Mouse (Mus musculus) myocyte (in vitro differentiated cells): ENCODE data around the gene Ubc. TPM values are rescaled to one million over a fixed set of nuclear protein-coding genes. Genes with fewer than 3 reads are reported as not detected.
"Not testable (repeated sequence)": the region's sequence is repeated elsewhere in the genome, so short reads cannot be mapped to it uniquely, and the experiment has no call there.

Experiments
- H3K27me3 ChIP-seq: one replicate; pipeline ENCODE4 v1.6.1; 2011; ENCODE audit not compliant: control insufficient read depth, insufficient read depth, insufficient read length
- H3K36me3 ChIP-seq: one replicate; pipeline ENCODE4 v1.6.1; 2011; ENCODE audit not compliant: control insufficient read depth, insufficient read depth
- H3K4me2 ChIP-seq: one replicate; pipeline ENCODE4 v1.6.1; 2011; ENCODE audit warnings: low read depth, control low read depth
- H3K4me3 ChIP-seq: one replicate; pipeline ENCODE4 v1.5.1; 2011; ENCODE audit warnings: mild to moderate bottlenecking, control low read depth, moderate library complexity
- H3K79me2 ChIP-seq: one replicate; pipeline ENCODE4 v1.6.1; 2011; ENCODE audit not compliant: control insufficient read depth, insufficient read depth
- H3ac ChIP-seq: one replicate; pipeline ENCODE4 v1.6.1; 2011; ENCODE audit not compliant: control insufficient read depth, insufficient read length
- CEBPB ChIP-seq: IDR thresholded peaks from 2 replicates; pipeline ENCODE4 v1.6.1; 2011; ENCODE audit warnings: mild to moderate bottlenecking, moderate library complexity; ENCODE audit not compliant: poor library complexity, insufficient read depth, severe bottlenecking
- E2F4 ChIP-seq: IDR thresholded peaks from one replicate; pipeline ENCODE4 v1.6.1; 2011; ENCODE audit warnings: mild to moderate bottlenecking, control low read depth, moderate library complexity; ENCODE audit not compliant: insufficient read depth
- MAX ChIP-seq: IDR thresholded peaks from one replicate; pipeline ENCODE4 v1.6.1; 2011; ENCODE audit warnings: low read depth, mild to moderate bottlenecking, control low read depth
- MYOD1 ChIP-seq, 3 experiments: IDR thresholded peaks; one replicate each; pipeline ENCODE4 v1.6.1; 2011; ENCODE audit warnings: control low read depth in 2 of 3, low read depth in 2 of 3, mild to moderate bottlenecking in 2 of 3, moderate library complexity in 1 of 3; ENCODE audit not compliant: insufficient read length in 2 of 3, control insufficient read depth in 1 of 3
- MYOG ChIP-seq, 3 experiments: IDR thresholded peaks; one replicate each; pipeline ENCODE4 v1.6.1; 2011; ENCODE audit warnings: control low read depth in 2 of 3, low read depth in 2 of 3, mild to moderate bottlenecking in 2 of 3; ENCODE audit not compliant: insufficient read length in 2 of 3, control insufficient read depth in 1 of 3, insufficient read depth in 1 of 3
- POLR2A ChIP-seq: IDR thresholded peaks from one replicate; pipeline ENCODE4 v1.6.1; 2011; ENCODE audit warnings: low read depth, mild to moderate bottlenecking, control low read depth, moderate library complexity; ENCODE audit not compliant: insufficient read length
- POLR2AphosphoS2 ChIP-seq: IDR thresholded peaks from one replicate; pipeline ENCODE4 v1.6.1; 2011; ENCODE audit warnings: low read depth, control low read depth; ENCODE audit not compliant: insufficient read length
- REST ChIP-seq: IDR thresholded peaks from one replicate; pipeline ENCODE4 v1.6.1; 2011; ENCODE audit warnings: mild to moderate bottlenecking, control low read depth, moderate library complexity; ENCODE audit not compliant: insufficient read depth, insufficient read length
- SRF ChIP-seq: IDR thresholded peaks from one replicate; pipeline ENCODE4 v1.6.1; 2011; ENCODE audit warnings: low read depth; ENCODE audit not compliant: control insufficient read depth, insufficient read length
- TCF12 ChIP-seq: IDR thresholded peaks from one replicate; pipeline ENCODE4 v1.6.1; 2011; ENCODE audit warnings: mild to moderate bottlenecking, control low read depth; ENCODE audit not compliant: poor library complexity, insufficient read depth, severe bottlenecking
- TCF3 ChIP-seq: IDR thresholded peaks from one replicate; pipeline ENCODE4 v1.6.1; 2011; ENCODE audit warnings: low read depth, control low read depth; ENCODE audit not compliant: insufficient read length
- USF1 ChIP-seq: IDR thresholded peaks from one replicate; pipeline ENCODE4 v1.6.1; 2011; ENCODE audit warnings: low read depth, mild to moderate bottlenecking, control low read depth, moderate library complexity
- polyA plus RNA-seq: library from polyadenylated mRNA; unstranded; fragments of >200 nt; fragmentation: generic; extraction: Trizol; gene quantifications from one replicate; pipeline ENCODE4 v1.2.1, GENCODE M21; 2012; ENCODE audit warnings: missing spikeins

Ubc gene
- 878 TPM for polyA plus RNA-seq

GRCm38 (mm10) chr5:125389579-125390441 lies at the start of gene Ubc:
Gene Ubc, minus strand, starts transcription at chr5:125390202.
- Histone ChIP-seq H3K4me3 (peak within 1 kb of the TSS; percentile 100), H3K36me3 (peaks cover 22% of the 10 kb centered on the region), H3ac (peak within 1 kb of the TSS; percentile 93), H3K27me3 (no peaks in the 10 kb centered on the region), H3K79me2 (peaks cover 39% of the 10 kb centered on the region), H3K4me2 (peak within 1 kb of the TSS; percentile 97)
- TF ChIP-seq TCF3 (no peak), E2F4 (no peak), MAX (no peak), POLR2A (peak; percentile 95), POLR2AphosphoS2 (peak; percentile 97), SRF (peak; percentile 31), USF1 (no peak), REST (peak; percentile 67), MYOG (IDR thresholded peaks at IDR 0.05; ENCODE audit: control insufficient read depth in 1 of 3, insufficient read depth in 1 of 3, insufficient read length in 2 of 3, low read depth in 2 of 3) (peak in 2 of 3 experiments; percentile 24 to 59), TCF12 (no peak), MYOD1 (IDR thresholded peaks at IDR 0.05; ENCODE audit: control insufficient read depth in 1 of 3, insufficient read length in 2 of 3, low read depth in 2 of 3) (peak in 1 of 3 experiments; percentile 35), CEBPB (no peak)

GRCm38 (mm10) chr5:125434347-125434746 lies 44.3 kb upstream of the Ubc start:
- H3K4me2 ChIP-seq, result peak overlapping the region; percentile 45
- not testable (repeated sequence) for H3K79me2 ChIP-seq, H3K27me3 ChIP-seq, H3K36me3 ChIP-seq
- H3ac ChIP-seq, result peak overlapping the region; percentile 83
- H3K4me3 ChIP-seq, result peak overlapping the region; percentile 75

GRCm38 (mm10) chr5:125433793-125434337 lies 43.9 kb upstream of the Ubc start, which contains the start of gene Dhx37:
Gene Dhx37, minus strand, starts transcription at chr5:125434121.
- TF ChIP-seq POLR2AphosphoS2, result peak; percentile 84
- TF ChIP-seq POLR2A, result peak; percentile 93
- peak; percentile 42 for TF ChIP-seq SRF
- TF ChIP-seq MYOG (IDR thresholded peaks at IDR 0.05; ENCODE audit: control insufficient read depth in 1 of 3, insufficient read depth in 1 of 3, insufficient read length in 2 of 3, low read depth in 2 of 3), result no peak
- Histone ChIP-seq H3K4me3 (peak within 1 kb of the TSS; percentile 75), H3ac (peak within 1 kb of the TSS; percentile 83), H3K79me2 (peaks cover 10% of the 10 kb centered on the region), H3K4me2 (peak within 1 kb of the TSS; percentile 74), H3K36me3 (no peaks in the 10 kb centered on the region), H3K27me3 (no peaks in the 10 kb centered on the region)

- H3K27me3 ChIP-seq, H3ac ChIP-seq, H3K36me3 ChIP-seq, H3K79me2 ChIP-seq, H3K4me2 ChIP-seq: not testable (repeated sequence)
- peak overlapping the region; percentile 75 for H3K4me3 ChIP-seq
These were observed 42.3 kb upstream of the Ubc start for GRCm38 (mm10) chr5:125432324-125432723.

- H3K4me2 ChIP-seq, result no peak overlapping the region
- H3K4me3 ChIP-seq, result no peak overlapping the region
- peaks cover 19% of the 10 kb centered on the region for H3K36me3 ChIP-seq
- TF ChIP-seq MYOG (IDR thresholded peaks at IDR 0.05; ENCODE audit: control insufficient read depth in 1 of 3, insufficient read depth in 1 of 3, insufficient read length in 2 of 3, low read depth in 2 of 3) (no peak), POLR2A (no peak), TCF3 (no peak), MYOD1 (IDR thresholded peaks at IDR 0.05; ENCODE audit: control insufficient read depth in 1 of 3, insufficient read length in 2 of 3, low read depth in 2 of 3) (no peak), POLR2AphosphoS2 (no peak), SRF (no peak), MAX (no peak), E2F4 (no peak)
- H3K79me2 ChIP-seq, result no peaks in the 10 kb centered on the region
- no peaks in the 10 kb centered on the region for H3K27me3 ChIP-seq
- no peak overlapping the region for H3ac ChIP-seq
These were observed 36.3 kb upstream of the Ubc start for GRCm38 (mm10) chr5:125426343-125426742.
